Mouse (Mus musculus) frontal cortex, postnatal 10 days (tissue): ENCODE measurements around the gene Fnbp1l.

Experiments used
- DNase-seq, 2 experiments: peaks; one replicate each; pipeline ENCODE4 v3.0.0; 2022; ENCODE audit warnings: low spot score in 2 of 2, mixed read lengths in 1 of 2

Gene Fnbp1l

GRCm38 (mm10) chr3:122618991-122619930 lies at the start of gene Fnbp1l:
Gene Fnbp1l, minus strand, starts transcription at chr3:122619715.
- peak; percentile 66 to 83 for DNase-seq

GRCm38 (mm10) chr3:122660795-122661194 lies 41.3 kb upstream of the Fnbp1l start:
- no peak for DNase-seq

GRCm38 (mm10) chr3:122659261-122659917 lies 39.9 kb upstream of the Fnbp1l start:
- DNase-seq = no peak

GRCm38 (mm10) chr3:122647195-122647837 lies 27.8 kb upstream of the Fnbp1l start:
- no peak for DNase-seq

GRCm38 (mm10) chr3:122640286-122640685 lies 20.8 kb upstream of the Fnbp1l start:
- DNase-seq = no peak

- no peak for DNase-seq
These were observed 19.6 kb upstream of the Fnbp1l start for GRCm38 (mm10) chr3:122639197-122639475.

GRCm38 (mm10) chr3:122638329-122639196 lies 19.0 kb upstream of the Fnbp1l start:
- DNase-seq = peak; percentile 86 to 89

GRCm38 (mm10) chr3:122637280-122637679 lies 17.8 kb upstream of the Fnbp1l start:
- no peak for DNase-seq

- DNase-seq = no peak
These were observed 15.7 kb upstream of the Fnbp1l start for GRCm38 (mm10) chr3:122635246-122635645.

GRCm38 (mm10) chr3:122629580-122629979 lies 10.1 kb upstream of the Fnbp1l start:
- DNase-seq = no peak

- no peak for DNase-seq
These were observed 9.4 kb upstream of the Fnbp1l start for GRCm38 (mm10) chr3:122628956-122629355.

- DNase-seq = no peak
These were observed 9.0 kb upstream of the Fnbp1l start for GRCm38 (mm10) chr3:122628546-122628945.

- DNase-seq = no peak
These were observed 8.3 kb upstream of the Fnbp1l start for GRCm38 (mm10) chr3:122627846-122628245.

- DNase-seq = no peak
These were observed 5.1 kb upstream of the Fnbp1l start for GRCm38 (mm10) chr3:122624591-122624990.

- DNase-seq = peak; percentile 34 to 41
These were observed 893 bp upstream of the Fnbp1l start for GRCm38 (mm10) chr3:122620285-122620931.

- no peak for DNase-seq
These were observed 393 bp upstream of the Fnbp1l start for GRCm38 (mm10) chr3:122619931-122620284.

GRCm38 (mm10) chr3:122618402-122618801 lies 1.1 kb downstream of the Fnbp1l start:
- DNase-seq = peak in 1 of 2 experiments; percentile 32

GRCm38 (mm10) chr3:122617613-122618340 lies 1.7 kb downstream of the Fnbp1l start:
- no peak for DNase-seq

- DNase-seq = no peak
These were observed 7.0 kb downstream of the Fnbp1l start for GRCm38 (mm10) chr3:122612537-122612936.

- no peak for DNase-seq
These were observed 7.8 kb downstream of the Fnbp1l start for GRCm38 (mm10) chr3:122611761-122612160.
